Mouse (Mus musculus): Measurements from ENCODE around the gene Mfsd11. TPM values are rescaled to one million over a fixed set of nuclear protein-coding genes. Genes with fewer than 3 reads are reported as not detected.

Gene Mfsd11
- total RNA-seq (2017) = 8.2 to 10.4 TPM (median 9.0 TPM) in 3 replicates

DNA sequence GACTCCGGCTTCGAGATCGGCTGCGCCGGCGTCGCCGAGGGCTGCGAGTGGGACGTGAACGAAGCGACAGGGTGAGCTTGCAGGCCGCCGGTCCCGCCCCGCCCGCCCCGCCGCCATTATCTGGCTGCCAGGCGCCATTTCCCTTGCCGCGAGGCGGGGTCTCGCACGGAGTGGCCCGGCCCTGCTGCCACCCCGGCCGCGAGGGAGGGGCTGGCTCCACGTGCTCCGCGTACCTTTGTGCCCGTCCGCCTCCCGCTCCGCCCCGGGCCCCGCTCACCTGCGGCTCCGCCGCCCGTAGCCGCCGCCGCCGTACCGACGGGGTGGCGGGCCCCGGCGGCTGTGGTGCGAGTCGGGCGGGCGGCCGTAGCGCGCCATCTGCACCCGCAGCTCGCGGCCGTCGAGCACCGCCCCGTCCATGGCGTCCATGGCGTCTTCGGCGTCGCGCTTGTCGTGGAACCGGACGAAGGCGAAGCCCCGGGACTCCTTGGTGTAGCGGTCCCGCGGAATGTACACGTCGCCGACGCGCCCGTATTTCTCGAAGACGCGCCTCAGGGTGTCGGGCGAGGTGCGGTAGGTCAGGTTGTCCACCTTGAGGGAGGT, at the start of gene Mfsd11:
Mfsd11 (plus strand) TSS at position 150 of the 600 bp plus-strand sequence.
- ATAC-seq (replicated peaks; ENCODE audit: insufficient number of reproducible peaks, low FRiP score, low TSS enrichment, poor library complexity, severe bottlenecking) = peak; percentile 8; the same call in 1 of the 2 replicates

DNA sequence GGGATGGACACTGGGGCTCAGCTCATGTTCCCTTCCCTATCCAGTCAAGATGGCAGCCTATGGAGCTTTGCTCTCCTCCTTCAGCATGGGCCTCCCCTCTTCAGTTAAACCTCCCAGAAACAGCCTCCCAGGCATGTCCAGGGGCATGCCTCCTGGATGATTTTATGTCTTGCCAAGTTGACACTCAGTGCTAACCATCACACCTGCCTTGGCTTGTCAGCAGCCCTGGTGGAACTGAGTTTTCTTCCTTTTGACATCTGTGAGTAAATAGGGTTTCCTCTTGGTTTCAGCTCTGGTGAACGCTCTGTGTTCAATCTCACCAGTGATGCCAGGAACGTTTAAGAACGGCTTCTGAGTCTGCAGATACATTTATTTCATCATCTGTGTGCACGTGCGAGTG, 49.5 kb upstream of the Mfsd11 start:
- no peak for ATAC-seq (replicated peaks; ENCODE audit: insufficient number of reproducible peaks, low FRiP score, low TSS enrichment, poor library complexity, severe bottlenecking)

DNA sequence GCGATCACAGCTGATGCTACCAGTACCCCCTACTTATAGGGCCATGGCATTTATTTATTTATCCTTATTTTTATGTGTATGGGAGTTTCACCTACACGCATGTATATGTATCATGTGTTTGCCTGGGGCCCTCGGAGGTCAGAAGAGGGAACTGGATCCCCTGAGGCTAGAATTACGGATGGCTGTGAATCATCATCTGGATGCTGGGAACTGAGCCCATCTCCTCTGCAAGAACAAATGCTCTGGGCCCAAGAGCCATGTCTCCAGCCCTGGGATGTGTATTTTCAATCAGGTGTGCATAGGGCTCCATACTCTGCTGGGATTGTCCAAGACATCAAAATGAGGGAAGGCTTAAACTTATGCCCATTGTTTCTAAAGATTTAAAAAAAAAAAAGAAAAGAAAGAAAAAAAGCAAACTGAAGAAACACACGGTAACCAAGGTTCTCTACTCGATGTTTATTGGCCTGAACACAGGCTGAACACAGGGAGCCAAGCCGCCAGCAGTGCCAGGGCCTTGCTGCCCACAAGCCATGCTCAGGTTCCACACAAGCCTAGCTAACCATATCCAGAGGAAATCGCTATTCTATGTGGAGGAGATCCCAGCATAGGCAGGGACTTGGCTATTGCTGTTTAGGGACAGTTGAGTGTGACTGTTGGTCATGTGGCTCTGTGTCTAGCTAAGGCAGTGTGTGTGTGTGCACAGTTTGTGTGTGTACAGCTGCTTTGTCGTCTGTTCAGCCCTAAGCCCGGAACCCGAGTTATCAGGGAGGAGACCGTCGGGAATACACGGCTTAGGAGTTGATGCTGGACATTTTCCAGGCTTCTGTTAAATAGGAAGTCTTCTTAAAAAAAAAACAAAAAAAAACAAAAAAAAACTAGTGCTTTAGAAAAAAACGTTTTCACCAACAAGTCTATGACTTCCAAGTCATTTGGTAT, 45.8 kb upstream of the Mfsd11 start:
- ATAC-seq (replicated peaks; ENCODE audit: insufficient number of reproducible peaks, low FRiP score, low TSS enrichment, poor library complexity, severe bottlenecking) = no peak

DNA sequence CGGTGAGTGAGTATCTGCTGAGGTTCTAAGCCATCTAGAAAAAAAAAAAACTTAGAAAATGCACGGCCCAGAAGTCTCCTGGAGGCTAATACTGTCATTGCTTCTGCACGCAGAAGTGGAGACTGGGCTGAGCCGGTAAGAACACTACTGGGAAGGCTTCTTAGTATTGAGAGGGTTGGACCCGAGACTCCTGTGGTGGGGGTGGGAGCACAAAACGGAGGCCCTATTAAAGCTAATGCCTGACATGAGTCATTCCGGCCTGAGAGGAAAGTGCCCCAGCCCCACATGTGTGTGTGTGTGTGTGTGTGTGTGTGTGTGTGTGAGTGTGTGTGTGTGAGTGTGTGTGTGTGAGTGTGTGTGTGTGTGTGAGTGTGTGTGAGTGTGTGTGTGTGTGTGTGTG, 45.1 kb upstream of the Mfsd11 start:
- ATAC-seq (replicated peaks; ENCODE audit: insufficient number of reproducible peaks, low FRiP score, low TSS enrichment, poor library complexity, severe bottlenecking) = no peak

DNA sequence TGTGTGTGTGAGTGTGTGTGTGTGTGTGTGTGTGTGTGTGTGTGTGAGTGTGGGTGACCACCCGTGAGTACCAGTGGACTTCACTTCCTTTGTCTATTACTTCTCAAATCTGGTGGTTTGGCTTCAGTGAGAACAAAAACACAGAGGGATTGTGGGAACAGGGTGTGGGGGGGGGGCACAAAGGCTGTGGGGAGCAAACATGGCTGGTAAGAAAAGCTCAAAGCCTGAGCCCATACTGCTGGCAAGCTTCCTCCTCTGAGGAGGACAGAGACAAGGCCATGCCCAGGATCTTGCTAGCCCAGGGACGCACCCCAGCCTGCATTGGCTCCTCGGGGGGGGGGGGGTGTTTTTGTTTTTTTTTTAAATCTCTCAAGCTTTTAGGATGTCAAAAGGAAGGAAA, 44.7 kb upstream of the Mfsd11 start:
- ATAC-seq (replicated peaks; ENCODE audit: insufficient number of reproducible peaks, low FRiP score, low TSS enrichment, poor library complexity, severe bottlenecking) = no peak

DNA sequence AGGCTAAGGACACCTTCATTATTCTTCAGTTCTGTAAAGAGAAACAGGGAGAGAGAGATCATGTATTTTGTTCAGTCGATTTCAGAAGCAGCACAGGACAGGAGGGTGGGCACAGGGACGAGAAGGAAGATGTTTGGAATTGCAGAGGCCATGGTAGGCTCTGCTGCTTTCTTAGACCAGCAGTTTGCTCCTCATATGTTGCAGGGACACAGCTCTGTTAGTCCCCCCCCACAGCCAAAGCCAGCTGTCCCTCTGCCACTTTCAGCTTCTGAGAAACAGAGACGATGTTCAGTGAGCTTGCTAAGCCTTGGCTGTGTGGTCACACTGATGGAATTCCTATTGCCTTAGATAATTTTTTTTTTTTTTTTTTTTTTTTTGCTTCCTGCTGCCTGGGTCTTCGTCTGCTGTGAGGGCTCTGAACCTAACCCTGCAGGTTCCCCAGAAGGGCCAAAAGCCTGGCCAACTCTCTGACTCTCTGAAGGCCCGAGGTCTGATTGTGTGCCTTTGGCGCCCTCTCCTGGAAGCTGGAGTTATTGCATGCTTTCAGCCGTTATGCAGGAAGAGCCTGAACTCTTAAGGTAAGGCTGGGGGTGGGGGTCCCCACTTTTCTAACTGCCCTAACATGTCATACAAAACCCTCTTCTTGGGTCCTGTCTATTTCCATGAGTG, 44.2 kb upstream of the Mfsd11 start:
- peak; percentile 56; the same call in 1 of the 2 replicates for ATAC-seq (replicated peaks; ENCODE audit: insufficient number of reproducible peaks, low FRiP score, low TSS enrichment, poor library complexity, severe bottlenecking)

DNA sequence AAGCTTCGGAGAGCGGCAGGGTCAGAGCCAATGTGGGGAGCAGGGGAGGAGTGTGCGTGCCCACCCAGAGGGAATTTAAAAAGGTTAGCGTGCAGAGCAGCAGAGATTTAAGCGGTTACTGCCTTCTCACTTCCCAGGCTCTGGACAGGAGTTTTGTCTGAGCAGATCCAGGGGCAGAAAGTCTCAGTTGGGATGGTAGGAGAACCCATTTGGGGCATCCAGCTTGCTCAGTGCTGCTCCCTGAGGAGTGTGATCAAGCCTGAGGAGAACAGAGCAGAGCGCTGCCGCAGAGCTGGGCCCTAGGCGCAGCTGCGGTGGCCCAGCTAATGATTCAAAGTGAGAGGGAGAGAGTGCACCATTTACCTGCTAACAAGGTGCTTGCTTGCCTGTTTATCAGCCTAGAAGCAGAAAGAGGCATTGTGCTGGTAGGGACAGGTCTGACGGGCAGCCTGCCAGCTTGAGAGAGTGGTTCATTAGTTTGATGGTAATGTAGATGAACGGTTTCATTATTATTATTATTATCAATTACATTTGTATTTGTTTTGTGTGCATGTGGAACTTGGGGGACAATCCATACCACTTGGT, 43.3 kb upstream of the Mfsd11 start:
- ATAC-seq (replicated peaks; ENCODE audit: insufficient number of reproducible peaks, low FRiP score, low TSS enrichment, poor library complexity, severe bottlenecking) = no peak

DNA sequence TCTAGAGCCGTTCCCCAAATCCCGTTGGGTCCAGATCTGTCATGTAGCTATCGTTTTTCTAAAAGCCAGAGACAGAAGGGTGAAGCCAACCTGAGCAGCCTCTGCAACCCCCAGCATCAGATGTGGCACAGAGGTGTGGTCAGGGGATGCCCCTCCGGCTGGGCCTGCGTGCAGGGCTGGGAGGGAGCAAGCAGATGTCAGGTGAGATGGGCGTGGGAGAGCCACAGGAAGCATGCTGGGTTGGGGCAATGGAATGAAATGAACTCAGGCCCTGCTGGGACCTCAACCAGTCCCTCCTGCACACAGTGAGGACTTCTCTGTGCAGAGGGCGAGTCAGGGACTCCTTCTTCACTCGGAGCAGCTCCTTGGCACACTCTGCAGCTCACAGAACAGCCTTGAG, 42.7 kb upstream of the Mfsd11 start:
- no peak for ATAC-seq (replicated peaks; ENCODE audit: insufficient number of reproducible peaks, low FRiP score, low TSS enrichment, poor library complexity, severe bottlenecking)

DNA sequence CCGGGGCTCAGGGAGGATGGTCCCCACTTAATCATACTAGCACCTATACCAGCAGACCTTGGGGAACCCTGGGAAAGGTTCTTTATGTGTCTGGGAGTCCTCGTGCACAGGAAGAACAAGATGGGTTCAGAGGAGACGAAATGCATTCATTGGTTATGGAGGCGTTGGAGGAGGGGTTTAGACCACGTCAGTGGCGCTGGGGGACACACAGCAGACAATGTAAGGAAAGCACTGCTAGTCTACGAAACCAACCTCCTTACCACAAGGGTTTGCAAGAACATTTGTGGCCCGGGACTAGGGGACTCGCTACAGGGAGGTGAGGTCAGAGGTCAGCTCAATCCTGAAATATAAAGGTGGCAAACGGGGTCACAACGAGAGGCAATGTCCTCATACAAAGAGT, 41.7 kb upstream of the Mfsd11 start:
- ATAC-seq (replicated peaks; ENCODE audit: insufficient number of reproducible peaks, low FRiP score, low TSS enrichment, poor library complexity, severe bottlenecking) = no peak

DNA sequence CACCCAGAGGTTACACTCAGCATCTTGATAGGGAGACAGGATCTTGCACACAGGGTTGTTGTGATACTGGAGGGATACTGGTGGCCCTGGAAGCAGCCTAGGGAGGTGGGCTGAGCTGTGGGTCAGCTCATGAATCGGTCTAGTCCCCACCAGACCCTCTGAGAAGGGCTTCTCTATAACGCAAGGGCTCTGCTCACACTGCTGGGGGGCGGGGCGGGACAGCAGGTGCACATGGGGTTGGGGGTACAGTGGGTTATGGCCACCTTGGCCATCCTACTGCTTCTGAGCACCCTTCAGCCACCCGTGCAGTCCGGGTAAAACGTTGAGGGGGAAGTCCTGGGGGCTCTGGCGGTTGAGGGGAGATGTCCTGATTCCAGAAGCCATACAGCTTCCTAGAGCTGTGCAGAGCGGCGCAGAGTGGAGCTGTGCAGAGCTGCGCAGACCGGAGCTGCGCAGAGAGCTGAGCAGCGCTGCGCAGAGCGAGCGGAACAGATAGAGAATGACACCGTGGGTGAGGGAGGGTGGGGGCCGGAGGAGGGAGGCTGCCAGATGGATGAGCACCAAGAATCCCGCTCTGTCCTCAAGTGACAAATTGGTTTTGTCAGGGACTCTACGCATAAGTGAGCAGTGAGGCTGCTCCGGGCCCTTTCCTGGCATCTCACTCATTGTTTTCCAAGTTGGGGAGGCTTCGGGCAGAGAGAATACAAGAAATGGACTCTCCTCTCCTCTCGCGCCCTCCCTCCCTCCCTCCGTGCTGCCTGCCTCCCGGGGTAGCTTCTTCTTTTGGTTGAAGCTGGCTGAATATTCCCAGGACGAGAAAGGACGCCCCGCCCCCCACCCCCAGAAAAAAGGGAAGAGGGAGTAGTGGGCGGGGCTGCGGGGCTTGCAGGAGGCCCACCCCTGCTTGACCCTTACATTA, 41.0 kb upstream of the Mfsd11 start:
- peak; percentile 47 for ATAC-seq (replicated peaks; ENCODE audit: insufficient number of reproducible peaks, low FRiP score, low TSS enrichment, poor library complexity, severe bottlenecking)

DNA sequence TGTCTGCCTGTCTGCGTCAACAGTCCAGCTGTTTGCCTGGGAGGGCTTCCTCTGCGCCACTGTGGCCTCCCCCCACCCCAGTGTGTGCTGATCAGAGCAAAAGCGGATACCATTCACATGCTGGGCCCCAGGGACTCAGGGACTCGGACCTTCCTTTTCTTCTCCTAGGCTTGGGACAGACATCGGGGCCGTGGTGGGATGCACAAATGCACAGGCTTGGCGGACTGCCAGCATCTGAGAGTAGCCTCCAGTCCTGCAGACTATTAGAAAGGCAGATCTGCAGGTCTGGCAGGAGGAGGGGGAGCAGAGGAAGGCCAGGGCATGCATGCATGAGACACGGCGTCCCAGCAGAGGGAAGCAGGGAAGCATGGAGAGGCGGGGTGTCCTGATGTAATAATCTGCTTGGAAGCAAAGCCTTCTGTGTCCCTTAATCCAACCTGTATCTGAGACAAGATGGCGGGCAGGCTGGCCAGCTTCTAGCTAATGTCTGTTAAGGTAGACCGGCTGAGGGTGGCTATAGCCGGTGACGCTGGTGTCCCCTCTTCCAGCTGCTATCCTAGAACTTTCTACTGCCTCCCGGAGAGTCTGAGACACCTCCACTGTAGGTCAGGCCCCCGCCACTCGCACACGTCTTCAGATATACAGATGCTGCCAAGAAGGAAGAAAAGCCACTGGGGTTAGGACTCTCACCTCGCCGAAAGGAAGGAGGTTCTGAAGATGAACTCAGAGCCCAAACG, 39.3 kb upstream of the Mfsd11 start:
- no peak for ATAC-seq (replicated peaks; ENCODE audit: insufficient number of reproducible peaks, low FRiP score, low TSS enrichment, poor library complexity, severe bottlenecking)

DNA sequence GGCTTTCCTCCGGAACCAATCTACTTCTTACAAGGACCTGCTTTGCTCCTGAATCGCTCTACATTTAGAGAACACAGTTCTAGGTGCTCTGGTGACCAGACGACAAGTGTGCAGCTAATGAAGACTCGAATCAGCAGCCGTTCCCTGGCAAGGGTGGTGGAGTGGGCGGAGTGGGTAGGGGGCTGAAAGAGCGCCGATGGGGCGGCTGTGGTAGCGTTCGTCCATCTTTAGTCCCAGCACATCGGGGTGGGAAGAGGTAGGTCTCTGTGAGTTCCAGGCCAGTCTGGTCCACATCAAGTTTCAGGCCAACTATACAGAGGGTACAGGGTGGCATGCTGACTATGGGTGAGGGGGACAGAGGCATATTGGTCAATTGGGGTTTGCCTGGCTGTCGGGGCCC, 38.6 kb upstream of the Mfsd11 start:
- no peak for ATAC-seq (replicated peaks; ENCODE audit: insufficient number of reproducible peaks, low FRiP score, low TSS enrichment, poor library complexity, severe bottlenecking)

DNA sequence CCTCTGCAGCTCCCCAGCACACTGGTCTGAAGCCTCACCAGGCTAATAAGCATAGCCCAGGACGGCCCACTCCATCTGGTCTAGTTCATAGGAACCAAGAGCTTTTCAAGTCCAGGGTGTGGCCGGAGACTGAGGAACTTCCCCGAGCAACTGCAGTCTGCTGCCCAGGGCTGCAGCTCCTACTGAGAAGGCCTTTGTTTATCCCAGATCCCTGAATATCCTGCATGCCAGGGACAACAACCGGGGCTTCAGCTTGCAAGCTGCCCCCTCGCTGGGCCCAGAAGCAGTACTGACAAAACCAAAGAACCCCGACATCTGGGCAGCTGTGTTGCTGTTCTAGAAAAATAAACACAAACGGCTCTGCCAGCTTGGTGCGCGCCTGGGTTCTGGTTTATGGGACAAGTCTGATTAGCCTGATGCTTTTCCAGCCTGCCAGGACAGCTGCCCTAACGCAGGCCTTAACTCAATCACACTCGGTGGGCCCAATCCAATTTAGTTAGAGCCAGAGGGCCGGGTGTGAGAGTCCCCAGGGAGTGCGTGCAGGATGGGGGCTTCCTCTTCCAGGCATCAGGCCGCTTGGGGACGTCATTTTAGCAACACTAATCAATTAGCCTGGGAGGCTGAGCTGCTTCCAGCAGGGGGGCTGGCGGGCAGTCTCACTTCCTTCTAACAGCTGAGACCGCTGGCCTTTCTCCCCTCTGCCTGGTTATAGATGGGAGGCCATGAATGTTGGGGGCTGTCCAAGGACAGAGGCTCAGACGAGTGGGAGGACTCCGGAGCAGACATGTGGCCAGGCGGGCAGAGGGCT, 38.0 kb upstream of the Mfsd11 start:
- no peak for ATAC-seq (replicated peaks; ENCODE audit: insufficient number of reproducible peaks, low FRiP score, low TSS enrichment, poor library complexity, severe bottlenecking)

DNA sequence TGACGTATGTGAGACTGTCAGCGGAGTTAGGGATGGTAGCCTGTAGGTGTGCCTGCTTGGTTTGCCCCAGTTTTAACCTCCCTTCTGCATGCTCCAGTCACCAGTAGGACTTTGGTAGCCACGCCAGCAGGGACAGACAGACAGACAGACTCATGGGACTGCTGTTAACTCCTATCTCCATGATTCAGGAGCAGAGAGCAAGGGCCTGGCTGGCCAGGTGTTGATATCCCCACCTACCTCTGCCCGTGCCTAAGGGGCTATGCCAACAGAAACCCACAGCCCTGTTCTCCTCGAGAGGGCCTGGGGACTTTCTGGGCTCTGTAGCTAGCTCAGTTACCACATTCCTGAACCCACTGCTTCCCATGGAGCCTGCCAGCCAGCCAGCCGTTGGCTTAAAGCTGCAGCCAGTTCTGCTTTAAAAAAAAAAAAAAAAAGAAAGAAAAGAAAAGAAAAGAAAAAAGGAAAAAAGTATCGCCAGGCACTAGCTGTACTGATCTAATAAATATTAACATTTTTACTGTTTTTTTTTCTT, 37.3 kb upstream of the Mfsd11 start:
- no peak for ATAC-seq (replicated peaks; ENCODE audit: insufficient number of reproducible peaks, low FRiP score, low TSS enrichment, poor library complexity, severe bottlenecking)

DNA sequence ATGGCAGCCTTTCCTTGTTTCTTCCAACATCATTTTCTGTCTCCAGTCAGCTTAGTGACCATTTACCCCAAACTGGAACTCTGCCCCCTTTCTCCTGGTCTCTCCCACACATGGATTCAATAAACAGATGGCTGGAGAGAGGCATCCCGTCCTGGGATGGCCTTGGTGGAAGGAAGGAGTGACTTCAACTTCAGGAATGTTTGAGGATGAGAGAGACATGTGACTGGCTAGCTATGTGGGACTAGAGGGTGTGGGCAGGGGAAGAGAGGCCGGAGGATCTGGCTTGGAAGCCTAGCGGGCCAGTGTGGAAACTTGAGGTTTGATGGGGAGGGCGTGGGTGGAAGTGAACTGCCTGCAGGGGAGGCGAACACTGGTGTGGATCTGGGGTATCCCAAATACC, 35.5 kb upstream of the Mfsd11 start:
- ATAC-seq (replicated peaks; ENCODE audit: insufficient number of reproducible peaks, low FRiP score, low TSS enrichment, poor library complexity, severe bottlenecking) = no peak

DNA sequence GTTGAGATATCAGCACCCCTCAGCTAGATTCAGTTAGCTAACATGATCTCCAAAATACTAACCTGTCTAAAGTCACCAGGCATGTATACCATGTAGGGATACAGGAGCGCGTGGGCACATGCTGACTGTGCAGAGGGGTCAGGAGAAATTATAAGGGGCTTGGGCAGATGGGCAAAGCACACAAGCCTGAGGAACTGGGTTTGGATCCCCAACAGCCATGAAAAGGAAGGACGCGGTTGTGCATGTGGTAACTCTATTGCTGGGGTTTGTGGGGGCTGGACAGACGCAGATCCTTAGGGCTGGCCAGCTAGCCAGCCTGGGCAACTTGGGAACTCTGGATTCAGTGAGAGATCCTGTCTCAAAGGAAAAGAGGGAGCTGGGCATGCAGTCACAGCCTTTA, 34.7 kb upstream of the Mfsd11 start:
- no peak for ATAC-seq (replicated peaks; ENCODE audit: insufficient number of reproducible peaks, low FRiP score, low TSS enrichment, poor library complexity, severe bottlenecking)

DNA sequence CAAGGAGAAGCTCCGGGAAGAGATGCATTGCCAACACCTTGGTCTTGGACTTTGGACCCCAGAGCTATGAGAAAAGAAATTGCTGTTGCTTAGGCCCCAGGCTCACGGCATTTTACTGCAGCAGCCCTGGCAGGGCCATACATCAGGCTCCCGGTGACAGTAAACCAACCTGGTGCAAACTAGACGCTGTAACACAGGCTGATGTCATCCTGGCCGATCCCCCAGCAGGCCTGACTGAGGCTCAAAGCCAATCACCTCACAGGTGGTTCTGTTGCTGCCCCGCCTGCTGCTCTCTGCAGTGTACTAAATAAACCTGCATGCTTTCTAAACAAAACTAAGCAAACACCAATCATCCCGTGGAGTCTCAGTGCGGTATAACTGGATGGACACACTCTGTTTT, 33.5 kb upstream of the Mfsd11 start:
- no peak for ATAC-seq (replicated peaks; ENCODE audit: insufficient number of reproducible peaks, low FRiP score, low TSS enrichment, poor library complexity, severe bottlenecking)

Measured in monocyte, adult 5-6 weeks (primary cell).